Mouse (Mus musculus) intestine, embryonic 15.5 days (tissue): ENCODE measurements around the gene Ly6g6c. TPM values are rescaled to one million over a fixed set of nuclear protein-coding genes. Genes with fewer than 3 reads are reported as not detected.

ENCODE experiments used
- ATAC-seq: fragments of 200-750 bp; cut with Nextera tagmentation; 2 replicates; pipeline ENCODE4 v1.8.0; 2017; ENCODE audit warnings: moderate TSS enrichment, moderate library complexity
- H3K27ac ChIP-seq: fragments of 300-500 bp; sonication (generic); 2 replicates; pipeline ENCODE4 v1.5.1; 2015; ENCODE audit warnings: mild to moderate bottlenecking, inconsistent platforms
- H3K27me3 ChIP-seq: fragments of 300-500 bp; sonication (generic); replicated peaks from 2 replicates; pipeline ENCODE4 v1.6.1; 2015; ENCODE audit warnings: inconsistent platforms
- H3K36me3 ChIP-seq: fragments of 300-500 bp; sonication (generic); 2 replicates; pipeline ENCODE4 v1.6.1; 2015; ENCODE audit warnings: inconsistent platforms
- H3K4me1 ChIP-seq: fragments of 300-500 bp; sonication (generic); replicated peaks from 2 replicates; pipeline ENCODE4 v1.6.1; 2015; ENCODE audit warnings: inconsistent platforms
- H3K4me2 ChIP-seq: fragments of 300-500 bp; sonication (generic); replicated peaks from 2 replicates; pipeline ENCODE4 v1.6.1; 2015; ENCODE audit warnings: mild to moderate bottlenecking, inconsistent platforms
- H3K4me3 ChIP-seq: fragments of 300-500 bp; sonication (generic); replicated peaks from 2 replicates; pipeline ENCODE4 v1.5.1; 2015; ENCODE audit warnings: inconsistent platforms
- H3K9ac ChIP-seq: fragments of 300-500 bp; sonication (generic); 2 replicates; pipeline ENCODE4 v1.6.1; 2015; ENCODE audit warnings: inconsistent platforms
- H3K9me3 ChIP-seq: fragments of 300-500 bp; sonication (generic); 2 replicates; pipeline ENCODE4 v1.6.1; 2016; ENCODE audit warnings: inconsistent platforms
- WGBS: fragments of 180-500 bp; shearing (Covaris S2); methylation state at CpG from one replicate; pipeline ENCODE4 v1.1.7; 2015; 5-methylcytosine and 5-hydroxymethylcytosine counted together
- polyA plus RNA-seq: library from polyadenylated mRNA; unstranded; fragments of >200 nt; fragmentation: Nextera tagmentation; extraction: Ambion mirVana; gene quantifications from 2 replicates; pipeline ENCODE4 v1.2.1, GENCODE M21; 2015

Ly6g6c gene
- polyA plus RNA-seq, 1 experiment from 2014 or later: not detected

GRCm38 (mm10) chr17:35080248-35080647 is 15.1 kb downstream of the Ly6g6c start:
- peak; percentile 25 for ATAC-seq
- H3K27ac ChIP-seq: peak overlapping the region; percentile 48; the same call in 1 of the 2 replicates

GRCm38 (mm10) chr17:35080710-35081109 is 15.5 kb downstream of the Ly6g6c start:
- H3K36me3 ChIP-seq: no peaks in the 10 kb centered on the region
- no peak overlapping the region for H3K9ac ChIP-seq
- no peaks in the 10 kb centered on the region for H3K9me3 ChIP-seq
- ATAC-seq: no peak
- peaks cover 30% of the 10 kb centered on the region for H3K4me1 ChIP-seq
- no peaks in the 10 kb centered on the region for H3K27me3 ChIP-seq
- no peak overlapping the region for H3K4me2 ChIP-seq
- 80% methylated on average over 4 of the region's 4 CpGs for WGBS
- no peak overlapping the region for H3K27ac ChIP-seq
- no peak overlapping the region for H3K4me3 ChIP-seq

More at GRCm38 (mm10) chr17:35080248-35080647, 15.1 kb downstream of the Ly6g6c start:
- Histone ChIP-seq H3K27me3 (no peaks in the 10 kb centered on the region), H3K36me3 (no peaks in the 10 kb centered on the region), H3K4me1 (peaks cover 30% of the 10 kb centered on the region), H3K4me2 (no peak overlapping the region), H3K4me3 (no peak overlapping the region), H3K9me3 (no peaks in the 10 kb centered on the region), H3K9ac (no peak overlapping the region)
- 34% methylated on average over 6 of the region's 6 CpGs for WGBS

GRCm38 (mm10) chr17:35082841-35083576 is 17.8 kb downstream of the Ly6g6c start:
- no peak overlapping the region for H3K27ac ChIP-seq
- no peak for ATAC-seq
- H3K9ac ChIP-seq: no peak overlapping the region
- H3K9me3 ChIP-seq: no peaks in the 10 kb centered on the region
- no peak overlapping the region for H3K4me3 ChIP-seq
- H3K27me3 ChIP-seq: no peaks in the 10 kb centered on the region
- no peaks in the 10 kb centered on the region for H3K36me3 ChIP-seq
- no peak overlapping the region for H3K4me2 ChIP-seq
- 82% methylated on average over 16 of the region's 16 CpGs for WGBS
- peaks cover 15% of the 10 kb centered on the region; the same call in 1 of the 2 replicates for H3K4me1 ChIP-seq

GRCm38 (mm10) chr17:35083929-35084497 is 18.8 kb downstream of the Ly6g6c start:
- Histone ChIP-seq H3K9me3 (no peaks in the 10 kb centered on the region), H3K9ac (no peak overlapping the region), H3K4me3 (no peak overlapping the region), H3K36me3 (no peaks in the 10 kb centered on the region), H3K4me2 (no peak overlapping the region), H3K27me3 (no peaks in the 10 kb centered on the region), H3K4me1 (peaks cover 14% of the 10 kb centered on the region; the same call in 1 of the 2 replicates), H3K27ac (no peak overlapping the region)
- no peak for ATAC-seq
- 71% methylated on average over 3 of the region's 3 CpGs for WGBS

GRCm38 (mm10) chr17:35085208-35085865 is 20.1 kb downstream of the Ly6g6c start, which contains the start of gene Ly6g6f:
Gene Ly6g6f, minus strand, starts transcription at chr17:35085610.
- WGBS: 61% methylated on average over 7 of the region's 7 CpGs
- ATAC-seq: no peak
- H3K36me3 ChIP-seq: no peaks in the 10 kb centered on the region

GRCm38 (mm10) chr17:35088151-35088550 is 23.0 kb downstream of the Ly6g6c start:
- peaks cover 11% of the 10 kb centered on the region for H3K36me3 ChIP-seq
- H3K9me3 ChIP-seq: no peaks in the 10 kb centered on the region
- WGBS: 45% methylated on average over 2 of the region's 2 CpGs
- H3K27ac ChIP-seq: no peak overlapping the region
- ATAC-seq: no peak
- H3K4me2 ChIP-seq: no peak overlapping the region
- H3K9ac ChIP-seq: no peak overlapping the region
- H3K27me3 ChIP-seq: no peaks in the 10 kb centered on the region
- H3K4me1 ChIP-seq: peaks cover 12% of the 10 kb centered on the region
- no peak overlapping the region for H3K4me3 ChIP-seq

More at GRCm38 (mm10) chr17:35085208-35085865, 20.1 kb downstream of the Ly6g6c start, which contains the start of gene Ly6g6f:
- H3K4me3 ChIP-seq: no peak within 1 kb of the TSS
- H3K27me3 ChIP-seq: no peaks in the 10 kb centered on the region
- no peak within 1 kb of the TSS for H3K4me2 ChIP-seq
- peaks cover 14% of the 10 kb centered on the region for H3K4me1 ChIP-seq
- H3K9ac ChIP-seq: no peak within 1 kb of the TSS
- H3K27ac ChIP-seq: no peak within 1 kb of the TSS
- no peaks in the 10 kb centered on the region for H3K9me3 ChIP-seq

GRCm38 (mm10) chr17:35088825-35089644 is 23.8 kb downstream of the Ly6g6c start, which contains the start of gene Abhd16a:
Gene Abhd16a, plus strand, starts transcription at chr17:35089263.
- H3K4me1 ChIP-seq: peaks cover 12% of the 10 kb centered on the region
- H3K9ac ChIP-seq: peak within 1 kb of the TSS; percentile 88
- H3K9me3 ChIP-seq: no peaks in the 10 kb centered on the region
- peak; percentile 99 for ATAC-seq
- H3K4me3 ChIP-seq: peak within 1 kb of the TSS; percentile 70
- 3% methylated on average over 63 of the region's 67 CpGs for WGBS
- H3K36me3 ChIP-seq: peaks cover 11% of the 10 kb centered on the region
- H3K27ac ChIP-seq: peak within 1 kb of the TSS; percentile 97
- no peaks in the 10 kb centered on the region for H3K27me3 ChIP-seq
- H3K4me2 ChIP-seq: peak within 1 kb of the TSS; percentile 66

- 69% methylated on average over 8 of the region's 8 CpGs for WGBS
- Histone ChIP-seq H3K4me3 (peak overlapping the region; percentile 70), H3K36me3 (peaks cover 11% of the 10 kb centered on the region), H3K27ac (no peak overlapping the region), H3K9me3 (no peaks in the 10 kb centered on the region), H3K4me1 (peaks cover 16% of the 10 kb centered on the region), H3K4me2 (peak overlapping the region; percentile 66), H3K27me3 (no peaks in the 10 kb centered on the region), H3K9ac (peak overlapping the region; percentile 88)
- ATAC-seq: no peak
These were observed 25.2 kb downstream of the Ly6g6c start for GRCm38 (mm10) chr17:35090166-35090932.

GRCm38 (mm10) chr17:35092403-35093198 is 27.4 kb downstream of the Ly6g6c start:
- H3K9ac ChIP-seq: no peak overlapping the region
- H3K4me1 ChIP-seq: peaks cover 16% of the 10 kb centered on the region
- no peak for ATAC-seq
- H3K36me3 ChIP-seq: peaks cover 27% of the 10 kb centered on the region
- no peak overlapping the region for H3K4me3 ChIP-seq
- 88% methylated on average over 14 of the region's 14 CpGs for WGBS
- H3K4me2 ChIP-seq: no peak overlapping the region
- no peak overlapping the region for H3K27ac ChIP-seq
- no peaks in the 10 kb centered on the region for H3K9me3 ChIP-seq
- no peaks in the 10 kb centered on the region for H3K27me3 ChIP-seq

GRCm38 (mm10) chr17:35094475-35095365 is 29.5 kb downstream of the Ly6g6c start:
- H3K9ac ChIP-seq: no peak overlapping the region; the same call in 1 of the 2 replicates
- no peaks in the 10 kb centered on the region for H3K27me3 ChIP-seq
- no peak overlapping the region for H3K4me2 ChIP-seq
- no peak for ATAC-seq
- no peak overlapping the region for H3K4me3 ChIP-seq
- no peaks in the 10 kb centered on the region for H3K9me3 ChIP-seq
- H3K36me3 ChIP-seq: peaks cover 42% of the 10 kb centered on the region
- 83% methylated on average over 15 of the region's 15 CpGs for WGBS
- no peak overlapping the region for H3K27ac ChIP-seq
- peaks cover 22% of the 10 kb centered on the region for H3K4me1 ChIP-seq
